Mouse (Mus musculus) kidney, adult 2 months (tissue): Measurements from ENCODE around the gene Gpatch2l. TPM values are rescaled to one million over a fixed set of nuclear protein-coding genes. Genes with fewer than 3 reads are reported as not detected.

Experiments used
- DNase-seq: peaks from one replicate; pipeline ENCODE4 v3.0.0; 2021
- H3K27ac ChIP-seq: fragments of 200-500 bp; 2 replicates; pipeline ENCODE4 v1.5.1; 2012; ENCODE audit warnings: low read depth, low read length, control low read depth, inconsistent platforms; ENCODE audit not compliant: insufficient read depth
- H3K27me3 ChIP-seq: fragments of 200-500 bp; replicated peaks from 2 replicates; pipeline ENCODE4 v1.6.1; 2012; ENCODE audit warnings: mild to moderate bottlenecking, moderate library complexity, low read length, inconsistent platforms; ENCODE audit not compliant: control insufficient read depth, insufficient read depth
- H3K36me3 ChIP-seq: fragments of 200-500 bp; 2 replicates; pipeline ENCODE4 v1.6.1; 2012; ENCODE audit warnings: mild to moderate bottlenecking, moderate library complexity, low read length, inconsistent platforms; ENCODE audit not compliant: control insufficient read depth, insufficient read depth
- H3K4me1 ChIP-seq: fragments of 200-500 bp; 2 replicates; pipeline ENCODE4 v1.6.1; 2011; ENCODE audit warnings: low read length; ENCODE audit not compliant: control insufficient read depth, insufficient read depth
- H3K4me3 ChIP-seq: fragments of 200-500 bp; 2 replicates; pipeline ENCODE4 v1.5.1; 2011; ENCODE audit warnings: mild to moderate bottlenecking, low read depth, low read length, control low read depth; ENCODE audit not compliant: insufficient read depth
- CTCF ChIP-seq: fragments of 200-500 bp; conservative IDR thresholded peaks from 2 replicates; pipeline ENCODE4 v1.5.1; 2011; ENCODE audit warnings: low read depth, mild to moderate bottlenecking, control low read depth, low read length, moderate library complexity, mixed read lengths; ENCODE audit not compliant: insufficient read depth, insufficient read length
- POLR2A ChIP-seq: fragments of 200-500 bp; IDR thresholded peaks from one replicate; pipeline ENCODE4 v1.6.1; 2011; ENCODE audit warnings: low read depth, low read length, control low read depth
- WGBS: fragments of 180-500 bp; shearing (Covaris S2); methylation state at CpG from one replicate; pipeline ENCODE4 v1.1.7; 2018; 5-methylcytosine and 5-hydroxymethylcytosine counted together
- polyA plus RNA-seq: library from polyadenylated mRNA; depleted of rRNA; stranded (reverse); fragments of >200 nt; gene quantifications from 2 replicates; pipeline ENCODE4 v1.2.3, GENCODE M21; 2012

The Gpatch2l gene
- polyA plus RNA-seq, 1 experiment: 9.2 TPM

GRCm38 (mm10) chr12:86243936-86244335 is 2.3 kb downstream of the Gpatch2l start:
- no peak for DNase-seq
- Histone ChIP-seq H3K36me3 (no peaks in the 10 kb centered on the region), H3K27ac (no peak overlapping the region), H3K27me3 (no peaks in the 10 kb centered on the region), H3K4me1 (0 out of 2 replicates have a peak, but pooled peaks cover 2% of the 10 kb centered on the region), H3K4me3 (no peak overlapping the region)
- TF ChIP-seq POLR2A (no peak), CTCF (no peak)
- 95% methylated on average over 17 of the region's 17 CpGs for WGBS

- WGBS: 63% methylated on average over 4 of the region's 4 CpGs
Measured at GRCm38 (mm10) chr12:86250183-86250582, 8.5 kb downstream of the Gpatch2l start.

GRCm38 (mm10) chr12:86254910-86255309 is 13.3 kb downstream of the Gpatch2l start:
- H3K27me3 ChIP-seq: no peaks in the 10 kb centered on the region
- H3K36me3 ChIP-seq: no peaks in the 10 kb centered on the region
- 89% methylated on average over 7 of the region's 7 CpGs for WGBS
- H3K27ac ChIP-seq: no peak overlapping the region
- DNase-seq: no peak
- TF ChIP-seq POLR2A (no peak), CTCF (no peak)
- no peak overlapping the region for H3K4me3 ChIP-seq
- no peaks in the 10 kb centered on the region for H3K4me1 ChIP-seq

More at GRCm38 (mm10) chr12:86250183-86250582, 8.5 kb downstream of the Gpatch2l start:
- TF ChIP-seq CTCF (no peak), POLR2A (no peak)
- Histone ChIP-seq H3K36me3 (no peaks in the 10 kb centered on the region), H3K4me3 (no peak overlapping the region), H3K27me3 (no peaks in the 10 kb centered on the region), H3K27ac (no peak overlapping the region), H3K4me1 (0 out of 2 replicates have a peak, but pooled peaks cover under 1% of the 10 kb centered on the region)
- no peak for DNase-seq

- Histone ChIP-seq H3K27ac (no peak overlapping the region), H3K27me3 (no peaks in the 10 kb centered on the region), H3K4me1 (no peaks in the 10 kb centered on the region), H3K36me3 (no peaks in the 10 kb centered on the region; the same call in 1 of the 2 replicates), H3K4me3 (no peak overlapping the region)
- WGBS: 45% methylated on average over 9 of the region's 9 CpGs
- no peak for TF ChIP-seq POLR2A
- DNase-seq: no peak
Measured at GRCm38 (mm10) chr12:86271626-86272025, 30.0 kb downstream of the Gpatch2l start.

- H3K4me3 ChIP-seq: no peak overlapping the region
- no peaks in the 10 kb centered on the region; the same call in none of the 2 replicates for H3K36me3 ChIP-seq
- H3K27me3 ChIP-seq: no peaks in the 10 kb centered on the region
- TF ChIP-seq POLR2A (no peak), CTCF (no peak)
- H3K27ac ChIP-seq: peak overlapping the region; percentile 27; the same call in 1 of the 2 replicates
- WGBS: 61% methylated on average over 2 of the region's 2 CpGs
- no peak for DNase-seq
- no peaks in the 10 kb centered on the region for H3K4me1 ChIP-seq
Measured at GRCm38 (mm10) chr12:86274246-86274645, 32.6 kb downstream of the Gpatch2l start.

- TF ChIP-seq POLR2A: no peak
- TF ChIP-seq CTCF: no peak
- H3K4me3 ChIP-seq: no peak overlapping the region
- no peaks in the 10 kb centered on the region; the same call in none of the 2 replicates for H3K36me3 ChIP-seq
- no peaks in the 10 kb centered on the region for H3K4me1 ChIP-seq
- no peaks in the 10 kb centered on the region for H3K27me3 ChIP-seq
- peak; percentile 53 for DNase-seq
- 49% methylated on average over 3 of the region's 3 CpGs for WGBS
- H3K27ac ChIP-seq: peak overlapping the region; percentile 32; the same call in 1 of the 2 replicates
Measured at GRCm38 (mm10) chr12:86275731-86276130, 34.1 kb downstream of the Gpatch2l start.

GRCm38 (mm10) chr12:86276463-86276862 is 34.8 kb downstream of the Gpatch2l start:
- Histone ChIP-seq H3K27me3 (no peaks in the 10 kb centered on the region), H3K4me3 (no peak overlapping the region), H3K4me1 (no peaks in the 10 kb centered on the region), H3K36me3 (no peaks in the 10 kb centered on the region; the same call in none of the 2 replicates), H3K27ac (peak overlapping the region; percentile 32)
- DNase-seq: no peak
- TF ChIP-seq POLR2A (no peak), CTCF (no peak)
- 62% methylated on average over 2 of the region's 2 CpGs for WGBS
